Mouse (Mus musculus) heart, postnatal 25 days (tissue): ENCODE measurements around the gene Gm17654. TPM values are rescaled to one million over a fixed set of nuclear protein-coding genes. Genes with fewer than 3 reads are reported as not detected.
"Not testable (repeated sequence)": the region's sequence is repeated elsewhere in the genome, so short reads cannot be mapped to it uniquely, and the experiment has no call there.

Source experiments
- DNase-seq: peaks from one replicate; pipeline ENCODE4 v3.0.0; 2022; ENCODE audit warnings: low spot score
- intact Hi-C: fragments of 180-260 bp; cut with DNase I; formaldehyde crosslinking; loops from one replicate; pipeline ENCODE4 v1.15.1; 2025
- total RNA-seq, 2 experiments: library from RNA; stranded (reverse); gene quantifications; 2 replicates each; pipeline ENCODE4 v1.2.3; 2021

Gene Gm17654
- total RNA-seq = not detected

- DNase-seq, intact Hi-C loops: not testable (repeated sequence)
These were observed at the start of gene Gm17654 for GRCm38 (mm10) chr14:43579046-43579445. Gene Gm17654, minus strand, starts transcription at chr14:43579146.

DNA sequence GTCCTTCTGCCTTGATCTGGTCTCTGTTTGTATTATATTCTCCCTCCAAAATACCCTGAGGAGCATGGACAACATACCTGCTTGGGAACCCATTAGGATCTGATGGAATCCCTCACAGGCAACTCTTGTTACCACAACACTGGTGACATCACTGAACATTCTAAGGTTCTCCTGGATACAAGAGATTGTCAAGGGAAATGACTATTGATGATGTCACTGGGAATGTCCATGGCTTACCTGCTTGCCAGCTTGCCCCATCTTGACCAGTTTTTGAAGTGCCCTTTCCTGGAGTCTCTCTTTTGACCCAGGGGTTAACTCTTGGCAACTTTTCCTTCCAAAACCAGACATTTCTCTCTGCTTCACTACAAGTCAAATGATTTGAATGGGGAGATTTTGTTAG is 29.0 kb upstream of the Gm17654 start, which contains the start of gene Gm10375:
Gm10375 (minus strand) TSS at position 101 of the 400 bp plus-strand sequence.
- intact Hi-C loops, DNase-seq: not testable (repeated sequence)

GRCm38 (mm10) chr14:43577969-43578368 is 977 bp downstream of the Gm17654 start:
- DNase-seq, intact Hi-C loops: not testable (repeated sequence)

DNA sequence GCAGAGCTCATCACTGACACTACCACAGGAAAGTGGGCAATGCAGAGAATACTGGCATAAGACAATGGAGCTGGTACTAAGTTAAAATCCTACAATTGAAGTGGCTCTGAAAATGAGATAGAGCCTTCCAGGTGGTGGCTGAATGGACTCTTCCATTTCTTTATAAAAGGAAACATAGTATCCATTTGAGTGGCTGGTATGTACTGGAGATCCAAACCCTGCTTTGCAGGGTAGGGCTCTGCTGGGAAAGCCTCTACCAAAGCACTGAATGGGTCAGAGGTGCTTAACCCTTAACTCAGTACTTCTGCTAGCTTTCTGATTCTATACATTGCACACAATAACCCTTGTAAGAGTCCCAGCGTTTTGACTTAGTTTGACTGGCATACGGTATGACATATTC is 26.7 kb downstream of the Gm17654 start:
- intact Hi-C loops, DNase-seq: not testable (repeated sequence)

- DNase-seq, intact Hi-C loops: not testable (repeated sequence)
These were observed 32.7 kb downstream of the Gm17654 start for GRCm38 (mm10) chr14:43546281-43546680.

DNA sequence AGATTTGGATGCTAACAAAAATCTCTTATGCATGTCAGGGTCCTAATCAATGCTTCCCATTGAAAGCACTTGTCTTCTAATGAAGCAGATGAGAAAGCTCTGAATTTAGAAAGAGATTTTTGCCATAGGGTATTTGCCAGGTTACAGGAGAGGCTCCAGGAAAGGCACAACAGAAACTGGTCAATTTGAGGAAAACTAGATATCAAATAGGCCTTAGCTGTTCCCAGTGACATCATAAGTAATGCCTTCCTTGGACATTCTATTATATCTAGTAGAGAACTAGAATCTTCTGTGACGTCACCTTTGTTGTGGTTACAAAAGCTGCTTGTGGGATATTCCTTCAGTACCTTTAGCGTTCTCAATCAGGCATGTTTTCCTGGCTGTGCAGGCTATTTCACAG is 35.7 kb downstream of the Gm17654 start, which contains the start of gene Gm5799:
Gm5799 (plus strand) TSS at position 301 of the 400 bp plus-strand sequence.
- intact Hi-C loops, DNase-seq: not testable (repeated sequence)

DNA sequence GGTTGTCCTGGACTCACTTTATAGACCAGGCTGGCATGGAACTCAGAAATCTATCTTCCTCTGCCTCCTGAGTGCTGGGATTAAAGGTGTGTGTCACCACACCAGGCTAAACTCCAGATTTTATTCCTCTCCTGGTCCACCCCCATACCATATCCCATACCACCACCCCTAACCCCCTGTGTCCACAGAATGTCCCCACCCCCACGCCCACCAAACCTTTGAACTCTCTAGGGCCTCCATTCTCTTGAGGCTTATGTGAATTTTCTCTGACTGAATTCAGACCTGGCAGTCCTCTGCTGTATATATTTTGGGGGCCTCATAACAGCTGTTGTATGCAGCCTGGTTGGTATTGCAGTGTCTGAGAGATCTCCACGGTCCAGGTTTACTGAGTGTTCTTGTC is 40.8 kb downstream of the Gm17654 start:
- intact Hi-C loops, DNase-seq: not testable (repeated sequence)

DNA sequence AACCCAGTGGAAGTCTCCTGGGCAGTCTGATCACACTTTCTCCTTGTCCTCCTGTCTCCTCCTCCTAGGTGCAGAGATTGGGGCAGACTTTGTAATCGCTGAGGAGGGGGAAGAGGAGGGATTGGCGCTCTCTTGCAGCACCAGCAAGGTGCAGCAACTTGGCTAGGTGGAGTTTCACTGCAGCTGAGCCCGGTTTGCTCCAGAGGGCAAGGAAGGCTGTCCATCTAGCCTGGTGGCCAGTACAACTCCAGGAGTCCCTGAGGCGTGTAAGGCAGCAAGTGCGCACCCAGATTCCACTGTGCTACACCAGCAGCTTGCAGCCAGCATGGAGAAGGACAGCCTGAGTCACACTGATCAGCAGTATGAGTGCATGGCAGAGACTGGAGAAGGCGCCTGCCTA is 46.6 kb downstream of the Gm17654 start:
- DNase-seq, intact Hi-C loops: not testable (repeated sequence)

DNA sequence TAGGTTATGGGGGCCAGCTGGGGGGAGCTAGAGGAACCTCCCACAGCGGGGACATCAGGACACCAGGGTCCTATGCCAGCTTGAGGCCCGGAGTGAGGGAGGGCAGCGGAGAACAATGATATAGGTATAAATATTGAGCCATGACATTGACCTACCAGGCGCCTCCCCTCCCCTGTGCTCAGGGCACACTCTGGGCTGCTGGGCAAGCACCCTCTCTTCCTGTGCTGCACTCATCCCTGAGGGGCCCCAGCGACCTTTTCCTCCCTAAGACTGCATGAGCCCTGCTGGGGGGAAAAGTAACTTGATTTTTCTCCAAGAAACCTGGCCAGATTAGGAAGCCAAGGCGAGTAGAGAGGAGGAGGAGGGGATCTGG is 46.9 kb downstream of the Gm17654 start:
- DNase-seq, intact Hi-C loops: not testable (repeated sequence)

- DNase-seq, intact Hi-C loops: not testable (repeated sequence)
These were observed 47.6 kb downstream of the Gm17654 start for GRCm38 (mm10) chr14:43531052-43532010.

Other genes with a start within 250 kb of the Gm17654 start
- gene 1700001F09Rik, start 231.3 kb downstream of the Gm17654 start, total RNA-seq = not detected
- gene Gm8138, start 162.8 kb downstream of the Gm17654 start, total RNA-seq = not detected
- not detected for gene Gm5799, start 35.6 kb downstream of the Gm17654 start, total RNA-seq
- not detected for gene Gm10375, start 28.9 kb upstream of the Gm17654 start, total RNA-seq
- not detected for gene Gm8165, start 98.1 kb upstream of the Gm17654 start, total RNA-seq
- under 1 TPM; 0.17 to 0.78 TPM for gene Gm7324, start 118.7 kb upstream of the Gm17654 start, total RNA-seq
- gene Gm16506, start 148.3 kb upstream of the Gm17654 start, total RNA-seq = not detected
- gene Gm6526, start 168.7 kb upstream of the Gm17654 start, total RNA-seq = not detected
- not detected for gene Gm8180, start 205.6 kb upstream of the Gm17654 start, total RNA-seq